Mouse (Mus musculus) frontal cortex, postnatal 36 days (tissue): Measurements from ENCODE around the gene Prdm9.

Experiments
- DNase-seq, 2 experiments: peaks; one replicate each; pipeline ENCODE4 v3.0.0; 2022; ENCODE audit warnings: low spot score in 2 of 2

Gene Prdm9

GRCm38 (mm10) chr17:15527811-15528136 is 36.4 kb downstream of the Prdm9 start:
- no peak for DNase-seq

- peak; percentile 90 to 94 for DNase-seq
Measured at GRCm38 (mm10) chr17:15526986-15527810, 37.0 kb downstream of the Prdm9 start, which contains the start of gene Pdcd2. Pdcd2 (minus strand) TSS chr17:15527301.

GRCm38 (mm10) chr17:15526304-15526703 is 37.9 kb downstream of the Prdm9 start:
- no peak for DNase-seq

GRCm38 (mm10) chr17:15518766-15519165 is 45.4 kb downstream of the Prdm9 start:
- no peak for DNase-seq

GRCm38 (mm10) chr17:15518186-15518585 is 46.0 kb downstream of the Prdm9 start:
- no peak for DNase-seq

- no peak for DNase-seq
Measured at GRCm38 (mm10) chr17:15517776-15518175, 46.4 kb downstream of the Prdm9 start.

- no peak for DNase-seq
Measured at GRCm38 (mm10) chr17:15510694-15511093, 53.5 kb downstream of the Prdm9 start.

- peak; percentile 97 to 99 for DNase-seq
Measured at GRCm38 (mm10) chr17:15499656-15500394, 64.3 kb downstream of the Prdm9 start, which contains the start of the genes Psmb1 and Tbp. Psmb1 (minus strand) TSS chr17:15499751. Tbp (plus strand) TSS chr17:15499888.

- DNase-seq = peak in 1 of 2 experiments; percentile 4
Measured at GRCm38 (mm10) chr17:15498753-15499113, 65.4 kb downstream of the Prdm9 start.

GRCm38 (mm10) chr17:15497882-15498752 is 66.0 kb downstream of the Prdm9 start:
- DNase-seq = peak; percentile 95
